Mouse (Mus musculus) MEL (cell line): ENCODE measurements around the gene Sez6l2. TPM values are rescaled to one million over a fixed set of nuclear protein-coding genes. Genes with fewer than 3 reads are reported as not detected.
A peak's percentile ranks its signal among the peaks of the same experiment; 100 is the strongest.

Experiments used
- DNase-seq: peaks from one replicate; pipeline ENCODE4 v3.0.0; 2011; ENCODE audit warnings: low read depth, low spot score
- H3K27ac ChIP-seq: 2 replicates; pipeline ENCODE4 v1.5.1; 2012; ENCODE audit warnings: low read depth, mild to moderate bottlenecking, control low read depth, low read length, moderate library complexity; ENCODE audit not compliant: control insufficient read depth
- H3K27me3 ChIP-seq, 2 experiments: fragments of 150-350 bp in 1 of 2; sonication (generic) in 1 of 2; 2 replicates each; pipeline ENCODE4 v1.6.1; 2012; ENCODE audit warnings: low read length in 2 of 2, mild to moderate bottlenecking in 2 of 2, improper control_type of control experiment in 1 of 2, moderate library complexity in 1 of 2; ENCODE audit not compliant: insufficient read depth in 2 of 2, control insufficient read depth in 1 of 2
- H3K36me3 ChIP-seq, 2 experiments: 2 replicates each; pipeline ENCODE4 v1.6.1; 2012 to 2014; ENCODE audit warnings: low read length in 2 of 2, improper control_type of control experiment in 1 of 2, inconsistent platforms in 1 of 2, mild to moderate bottlenecking in 1 of 2; ENCODE audit not compliant: insufficient read depth in 2 of 2, control insufficient read depth in 1 of 2
- H3K4me1 ChIP-seq, 2 experiments: fragments of 150-350 bp in 1 of 2; sonication (generic) in 1 of 2; 2 replicates each; pipeline ENCODE4 v1.6.1; 2012; ENCODE audit warnings: low read length in 2 of 2, improper control_type of control experiment in 1 of 2, mild to moderate bottlenecking in 1 of 2; ENCODE audit not compliant: insufficient read depth in 2 of 2, control insufficient read depth in 1 of 2
- H3K4me3 ChIP-seq, 2 experiments: fragments of 150-350 bp in 1 of 2; sonication (generic) in 1 of 2; 2 replicates each; pipeline ENCODE4 v1.5.1; 2012; ENCODE audit warnings: low read depth in 2 of 2, low read length in 2 of 2, mild to moderate bottlenecking in 2 of 2, moderate library complexity in 2 of 2, control low read depth in 1 of 2, improper control_type of control experiment in 1 of 2; ENCODE audit not compliant: control insufficient read depth in 1 of 2, insufficient read depth in 1 of 2
- H3K79me2 ChIP-seq: 2 replicates; pipeline ENCODE4 v1.6.1; 2012; ENCODE audit warnings: mild to moderate bottlenecking, low read length, moderate library complexity; ENCODE audit not compliant: control insufficient read depth, poor library complexity, insufficient read depth
- H3K9ac ChIP-seq: 2 replicates; pipeline ENCODE4 v1.6.1; 2012; ENCODE audit warnings: low read depth, mild to moderate bottlenecking, control low read depth, low read length, moderate library complexity; ENCODE audit not compliant: control insufficient read depth, poor library complexity, severe bottlenecking
- H3K9me3 ChIP-seq: fragments of 150-350 bp; sonication (generic); replicated peaks from 2 replicates; pipeline ENCODE4 v1.6.1; 2012; ENCODE audit warnings: mild to moderate bottlenecking, low read length, improper control_type of control experiment, moderate library complexity; ENCODE audit not compliant: insufficient read depth
- CHD1 ChIP-seq: IDR thresholded peaks from 2 replicates; pipeline ENCODE4 v1.6.1; 2012; ENCODE audit warnings: low read depth, mild to moderate bottlenecking, inconsistent platforms, low read length, improper control_type of control experiment
- CHD2 ChIP-seq: IDR thresholded peaks from 2 replicates; pipeline ENCODE4 v1.6.1; 2011; ENCODE audit warnings: low read length, improper control_type of control experiment
- CTCF ChIP-seq, 3 experiments: IDR thresholded peaks in 2 of 3; conservative IDR thresholded peaks in 1 of 3; 2 replicates each; pipeline ENCODE4 v1.5.1; 2011 to 2012; ENCODE audit warnings: low read length in 3 of 3, low read depth in 2 of 3, mild to moderate bottlenecking in 2 of 3, improper control_type of control experiment in 1 of 3, inconsistent platforms in 1 of 3, mixed read lengths in 1 of 3, moderate library complexity in 1 of 3; ENCODE audit not compliant: control insufficient read depth in 1 of 3, insufficient read depth in 1 of 3, poor library complexity in 1 of 3, severe bottlenecking in 1 of 3
- EP300 ChIP-seq, 2 experiments: IDR thresholded peaks; 2 replicates each; pipeline ENCODE4 v1.6.1; 2011; ENCODE audit warnings: improper control_type of control experiment in 2 of 2, low read length in 2 of 2, low read depth in 1 of 2, mild to moderate bottlenecking in 1 of 2
- HCFC1 ChIP-seq: IDR thresholded peaks from 2 replicates; pipeline ENCODE4 v1.6.1; 2012; ENCODE audit warnings: low read depth, mild to moderate bottlenecking, inconsistent platforms, low read length, improper control_type of control experiment, moderate library complexity
- KAT2A ChIP-seq: conservative IDR thresholded peaks from 2 replicates; pipeline ENCODE4 v1.6.1; 2012; ENCODE audit warnings: low read depth, low read length, improper control_type of control experiment, inconsistent platforms
- MAX ChIP-seq: IDR thresholded peaks from 2 replicates; pipeline ENCODE4 v1.6.1; 2011; ENCODE audit warnings: low read length, improper control_type of control experiment
- MAZ ChIP-seq: IDR thresholded peaks from 2 replicates; pipeline ENCODE4 v1.6.1; 2012; ENCODE audit warnings: low read depth, mild to moderate bottlenecking, inconsistent platforms, low read length, improper control_type of control experiment
- NELFE ChIP-seq: IDR thresholded peaks from 2 replicates; pipeline ENCODE4 v1.6.1; 2011; ENCODE audit warnings: low read depth, low read length, improper control_type of control experiment
- POLR2A ChIP-seq, 2 experiments: IDR thresholded peaks; 2 replicates each; pipeline ENCODE4 v1.6.1; 2011 to 2012; ENCODE audit warnings: low read length in 2 of 2, mild to moderate bottlenecking in 2 of 2, control low read depth in 1 of 2, improper control_type of control experiment in 1 of 2, low read depth in 1 of 2, moderate library complexity in 1 of 2; ENCODE audit not compliant: control insufficient read depth in 1 of 2, insufficient read depth in 1 of 2, poor library complexity in 1 of 2
- POLR2AphosphoS2 ChIP-seq: IDR thresholded peaks from 2 replicates; pipeline ENCODE4 v1.6.1; 2011; ENCODE audit warnings: low read length, improper control_type of control experiment
- RAD21 ChIP-seq: IDR thresholded peaks from 2 replicates; pipeline ENCODE4 v1.6.1; 2011; ENCODE audit warnings: mild to moderate bottlenecking, low read depth, low read length, improper control_type of control experiment
- RCOR1 ChIP-seq: IDR thresholded peaks from 2 replicates; pipeline ENCODE4 v1.6.1; 2012; ENCODE audit warnings: low read depth, mild to moderate bottlenecking, inconsistent platforms, low read length, improper control_type of control experiment
- SMC3 ChIP-seq: IDR thresholded peaks from 2 replicates; pipeline ENCODE4 v1.6.1; 2011; ENCODE audit warnings: low read depth, low read length, improper control_type of control experiment
- TAL1 ChIP-seq: IDR thresholded peaks from 2 replicates; pipeline ENCODE4 v1.6.1; 2012; ENCODE audit warnings: mild to moderate bottlenecking, inconsistent platforms, low read length, moderate library complexity, mixed read lengths
- USF1 ChIP-seq: IDR thresholded peaks from 2 replicates; pipeline ENCODE4 v1.6.1; 2014; ENCODE audit warnings: low read depth, mild to moderate bottlenecking, inconsistent platforms, low read length, improper control_type of control experiment, moderate library complexity
- USF2 ChIP-seq, 2 experiments: IDR thresholded peaks; 2 replicates each; pipeline ENCODE4 v1.6.1; 2011 to 2012; ENCODE audit warnings: improper control_type of control experiment in 2 of 2, low read length in 2 of 2, borderline replicate concordance in 1 of 2, inconsistent platforms in 1 of 2, low read depth in 1 of 2, mild to moderate bottlenecking in 1 of 2; ENCODE audit not compliant: insufficient read depth in 1 of 2
- ZC3H11A ChIP-seq: IDR thresholded peaks from 2 replicates; pipeline ENCODE4 v1.6.1; 2012; ENCODE audit warnings: low read depth, mild to moderate bottlenecking, inconsistent platforms, low read length, improper control_type of control experiment
- ZKSCAN1 ChIP-seq: IDR thresholded peaks from 2 replicates; pipeline ENCODE4 v1.6.1; 2012; ENCODE audit warnings: low read depth, mild to moderate bottlenecking, inconsistent platforms, low read length, improper control_type of control experiment, moderate library complexity
- ZMIZ1 ChIP-seq: IDR thresholded peaks from 2 replicates; pipeline ENCODE4 v1.6.1; 2012; ENCODE audit warnings: low read depth, mild to moderate bottlenecking, inconsistent platforms, low read length, improper control_type of control experiment, moderate library complexity
- ZNF384 ChIP-seq: IDR thresholded peaks from 2 replicates; pipeline ENCODE4 v1.6.1; 2012; ENCODE audit warnings: low read depth, mild to moderate bottlenecking, inconsistent platforms, low read length, improper control_type of control experiment
- polyA plus RNA-seq, 2 experiments: library from polyadenylated mRNA; stranded (reverse) in 1 of 2; unstranded in 1 of 2; fragments of >175 nt in 1 of 2; fragments of >200 nt in 1 of 2; gene quantifications; 2 replicates each; pipeline versions ENCODE4 v1.2.1 to v1.2.4; 2012; ENCODE audit warnings: low replicate concordance in 2 of 2, low read depth in 1 of 2; ENCODE audit not compliant: insufficient read length in 2 of 2, insufficient read depth in 1 of 2, missing spikeins in 1 of 2
- total RNA-seq: library from RNA; depleted of rRNA; stranded (reverse); fragments of 300-350 nt; gene quantifications from 2 replicates; pipeline ENCODE4 v1.2.3, GENCODE M21; 2012

Sez6l2 gene
- total and polyA plus RNA-seq, 3 experiments = 2.0 to 6.1 TPM; not detected in 1

DNA sequence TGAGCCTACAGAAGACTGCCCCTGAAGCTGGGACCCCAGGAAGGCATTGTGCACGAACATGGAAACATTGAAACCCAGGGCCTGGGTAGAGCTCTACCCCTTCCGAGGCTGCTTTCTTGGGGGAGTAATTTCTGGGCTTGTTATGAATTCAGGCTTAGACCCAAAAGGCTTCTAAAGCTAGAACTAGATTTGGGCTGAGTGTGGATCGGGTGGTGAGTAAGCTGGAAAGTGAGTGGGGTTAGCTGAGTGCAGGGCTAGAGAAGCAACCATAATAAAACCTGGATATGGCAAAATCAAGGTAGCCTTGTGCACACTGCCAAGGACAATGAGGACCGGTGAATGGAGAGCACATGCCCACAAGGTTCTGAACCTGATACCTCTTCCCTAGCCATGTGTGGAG lies 11.6 kb downstream of the Sez6l2 start:
- Histone ChIP-seq H3K27me3 (no peaks in the 10 kb centered on the region), H3K9ac (no peak overlapping the region), H3K4me1 (peaks cover 6 to 11% of the 10 kb centered on the region in 2 experiments), H3K9me3 (no peaks in the 10 kb centered on the region), H3K27ac (no peak overlapping the region), H3K4me3 (no peak overlapping the region), H3K36me3 (peaks cover 0 to 9% of the 10 kb centered on the region in 2 experiments; a peak in 2 of 4 replicates), H3K79me2 (no peaks in the 10 kb centered on the region)
- TF ChIP-seq CTCF (IDR thresholded peaks at IDR 0.05 in 2 of 3, conservative IDR thresholded peaks at IDR 0.05 in 1 of 3; ENCODE audit: control insufficient read depth in 1 of 3, insufficient read depth in 1 of 3, low read depth in 2 of 3, low read length in 3 of 3, poor library complexity in 1 of 3, severe bottlenecking in 1 of 3) = no peak
- TF ChIP-seq CHD2 = no peak
- TF ChIP-seq USF2 (IDR thresholded peaks at IDR 0.05; ENCODE audit: borderline replicate concordance in 1 of 2, insufficient read depth in 1 of 2, low read depth in 1 of 2, low read length in 2 of 2) = no peak
- no peak for TF ChIP-seq NELFE
- TF ChIP-seq KAT2A = no peak
- TF ChIP-seq EP300 (IDR thresholded peaks at IDR 0.05; ENCODE audit: low read depth in 1 of 2, low read length in 2 of 2) = no peak
- TF ChIP-seq MAX = no peak
- no peak for DNase-seq

DNA sequence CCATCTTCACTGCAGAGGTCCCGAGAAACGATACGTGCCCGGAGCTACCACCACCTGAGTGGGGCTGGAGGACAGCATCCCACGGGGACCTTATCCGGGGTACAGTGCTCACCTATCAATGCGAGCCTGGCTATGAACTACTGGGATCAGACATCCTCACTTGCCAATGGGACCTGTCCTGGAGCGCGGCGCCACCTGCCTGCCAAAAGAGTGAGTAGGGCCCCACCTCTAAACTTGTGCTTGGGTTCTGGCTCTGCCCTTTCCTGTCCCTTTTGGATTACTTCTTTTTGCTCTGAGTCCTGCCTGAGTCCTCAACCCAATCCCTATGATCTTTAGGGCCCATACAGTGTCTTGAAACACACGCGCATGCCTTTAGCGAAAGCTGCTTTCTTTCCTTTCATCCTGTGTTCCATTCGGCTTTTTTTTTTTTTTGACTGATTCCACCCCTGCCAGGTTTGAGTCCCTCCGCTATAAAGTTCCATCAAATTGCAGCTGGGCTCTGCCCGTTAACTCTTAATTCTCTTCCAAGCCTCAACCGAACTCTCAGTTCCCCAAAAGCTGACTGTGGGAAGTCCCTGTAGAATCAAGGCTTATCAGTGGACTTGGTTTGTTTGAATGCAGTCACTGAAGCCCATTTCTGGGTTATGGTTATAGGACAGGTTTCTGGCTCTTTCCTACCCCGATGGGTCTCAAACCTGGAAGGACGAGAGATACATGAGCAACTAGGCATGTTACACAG lies 13.4 kb downstream of the Sez6l2 start:
- Histone ChIP-seq H3K9ac (no peak overlapping the region), H3K27ac (no peak overlapping the region), H3K36me3 (peaks cover 0 to 9% of the 10 kb centered on the region in 2 experiments; a peak in 2 of 4 replicates), H3K4me1 (peaks cover 6 to 9% of the 10 kb centered on the region in 2 experiments), H3K79me2 (no peaks in the 10 kb centered on the region), H3K9me3 (no peaks in the 10 kb centered on the region), H3K4me3 (no peak overlapping the region), H3K27me3 (no peaks in the 10 kb centered on the region)
- TF ChIP-seq ZMIZ1 (no peak), CTCF (IDR thresholded peaks at IDR 0.05 in 2 of 3, conservative IDR thresholded peaks at IDR 0.05 in 1 of 3; ENCODE audit: control insufficient read depth in 1 of 3, insufficient read depth in 1 of 3, low read depth in 2 of 3, low read length in 3 of 3, poor library complexity in 1 of 3, severe bottlenecking in 1 of 3) (peak; percentile 57 to 91 (median 77)), CHD2 (no peak), RAD21 (peak; percentile 66), SMC3 (peak; percentile 83), TAL1 (no peak), POLR2A (IDR thresholded peaks at IDR 0.05; ENCODE audit: control insufficient read depth in 1 of 2, insufficient read depth in 1 of 2, low read depth in 1 of 2, low read length in 2 of 2, poor library complexity in 1 of 2) (no peak), ZC3H11A (peak; percentile 65)
- peak; percentile 54 for DNase-seq

DNA sequence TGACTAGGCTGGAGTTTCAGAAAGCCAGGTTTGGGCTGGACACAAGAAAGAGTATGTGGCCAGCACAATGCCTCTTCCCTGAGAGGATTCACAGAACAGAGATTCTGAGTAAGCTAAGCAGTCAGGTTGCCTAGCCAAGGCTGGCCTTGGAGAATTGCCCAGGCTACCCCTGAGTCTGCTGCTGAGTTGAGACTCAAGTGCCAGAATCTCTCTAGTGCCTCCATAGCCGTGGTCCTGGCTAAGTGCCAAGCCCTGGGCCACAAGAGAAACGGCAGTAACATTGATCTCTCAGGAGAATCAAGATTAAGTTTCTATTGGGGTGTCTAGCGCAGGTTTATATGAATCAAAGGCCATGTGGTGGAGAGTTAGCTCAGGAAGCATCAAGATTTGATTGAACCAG lies 15.2 kb downstream of the Sez6l2 start:
- no peak overlapping the region for H3K4me3 ChIP-seq
- H3K9ac ChIP-seq = no peak overlapping the region
- TF ChIP-seq ZMIZ1 (no peak), USF1 (no peak), CHD1 (no peak), ZNF384 (no peak), POLR2AphosphoS2 (no peak), RCOR1 (no peak), POLR2A (IDR thresholded peaks at IDR 0.05; ENCODE audit: control insufficient read depth in 1 of 2, insufficient read depth in 1 of 2, low read depth in 1 of 2, low read length in 2 of 2, poor library complexity in 1 of 2) (no peak), ZKSCAN1 (no peak), HCFC1 (no peak), NELFE (no peak), SMC3 (no peak), MAZ (no peak)
- H3K79me2 ChIP-seq = no peaks in the 10 kb centered on the region
- H3K27me3 ChIP-seq = no peaks in the 10 kb centered on the region
- no peaks in the 10 kb centered on the region for H3K9me3 ChIP-seq
- no peaks in the 10 kb centered on the region for H3K4me1 ChIP-seq
- H3K36me3 ChIP-seq = no peaks in the 10 kb centered on the region; a peak in 1 of 4 replicates
- no peak overlapping the region for H3K27ac ChIP-seq
- peak; percentile 55 for DNase-seq
